Mouse (Mus musculus) ES-E14 (cell line): ENCODE measurements around the gene Colgalt1.

Source experiments
- CHD2 ChIP-seq: IDR thresholded peaks from 2 replicates; pipeline ENCODE4 v1.6.1; 2014; ENCODE audit warnings: mild to moderate bottlenecking, low read depth, low read length, inconsistent platforms
- HCFC1 ChIP-seq: IDR thresholded peaks from 2 replicates; pipeline ENCODE4 v1.6.1; 2012; ENCODE audit warnings: low read length, inconsistent platforms, borderline replicate concordance; ENCODE audit not compliant: insufficient read depth
- MAFK ChIP-seq: IDR thresholded peaks from 2 replicates; pipeline ENCODE4 v1.6.1; 2014; ENCODE audit warnings: mild to moderate bottlenecking, low read depth, low read length, inconsistent platforms; ENCODE audit not compliant: insufficient read depth
- ZC3H11A ChIP-seq: IDR thresholded peaks from 2 replicates; pipeline ENCODE4 v1.6.1; 2012; ENCODE audit warnings: low read depth, mild to moderate bottlenecking, inconsistent platforms, low read length, borderline replicate concordance
- ZNF384 ChIP-seq: IDR thresholded peaks from 2 replicates; pipeline ENCODE4 v1.6.1; 2012; ENCODE audit warnings: low read depth, low read length, inconsistent platforms

DNA sequence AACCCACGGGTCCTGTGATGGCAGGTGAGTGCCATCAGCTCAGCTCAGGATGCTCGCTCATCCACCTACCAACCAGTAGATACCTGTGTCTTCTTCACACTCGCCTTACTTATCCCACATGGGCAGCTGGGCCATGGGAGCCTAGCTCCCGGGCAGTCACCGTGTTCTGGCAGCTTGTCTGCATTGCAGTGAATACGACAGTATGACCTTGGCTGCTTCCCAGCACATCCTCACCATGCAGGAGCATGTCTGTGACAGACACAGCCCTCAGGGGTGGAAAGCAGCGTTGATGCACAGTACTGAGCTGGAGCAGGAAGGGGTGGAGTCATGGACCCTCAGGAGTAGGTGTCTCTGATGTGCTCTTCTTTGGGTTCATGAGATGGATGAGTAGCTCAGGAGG is 36.4 kb upstream of the Colgalt1 start:
- TF ChIP-seq ZNF384 (no peak), HCFC1 (no peak), ZC3H11A (no peak), MAFK (no peak), CHD2 (no peak)
